Mouse (Mus musculus) cortical plate, adult 2 months (tissue): ENCODE measurements around the gene Tifab. TPM values are rescaled to one million over a fixed set of nuclear protein-coding genes. Genes with fewer than 3 reads are reported as not detected.
"Not testable (repeated sequence)": the region's sequence is repeated elsewhere in the genome, so short reads cannot be mapped to it uniquely, and the experiment has no call there.

ENCODE experiments used
- H3K27ac ChIP-seq: fragments of 200-500 bp; 2 replicates; pipeline ENCODE4 v1.5.1; 2012; ENCODE audit warnings: low read length, control low read depth, inconsistent platforms; ENCODE audit not compliant: insufficient read depth
- H3K4me1 ChIP-seq: fragments of 200-500 bp; 2 replicates; pipeline ENCODE4 v1.6.1; 2011; ENCODE audit warnings: low read length; ENCODE audit not compliant: control insufficient read depth, insufficient read depth
- H3K4me3 ChIP-seq: fragments of 200-500 bp; 2 replicates; pipeline ENCODE4 v1.5.1; 2011; ENCODE audit warnings: mild to moderate bottlenecking, low read length, control low read depth; ENCODE audit not compliant: insufficient read depth
- CTCF ChIP-seq: fragments of 200-500 bp; IDR thresholded peaks from 2 replicates; pipeline ENCODE4 v1.5.1; 2011; ENCODE audit warnings: mild to moderate bottlenecking, control low read depth, low read length; ENCODE audit not compliant: insufficient read depth; ENCODE audit errors: extremely low read depth
- POLR2A ChIP-seq: fragments of 200-500 bp; IDR thresholded peaks from 2 replicates; pipeline ENCODE4 v1.6.1; 2011; ENCODE audit warnings: mild to moderate bottlenecking, low read length, control low read depth; ENCODE audit not compliant: insufficient read depth; ENCODE audit errors: extremely low read depth
- polyA plus RNA-seq: library from polyadenylated mRNA; depleted of rRNA; stranded (reverse); fragments of >200 nt; gene quantifications from 2 replicates; pipeline ENCODE4 v1.2.3, GENCODE M21; 2012

Tifab gene
- polyA plus RNA-seq, 1 experiment: 2.4 TPM

DNA sequence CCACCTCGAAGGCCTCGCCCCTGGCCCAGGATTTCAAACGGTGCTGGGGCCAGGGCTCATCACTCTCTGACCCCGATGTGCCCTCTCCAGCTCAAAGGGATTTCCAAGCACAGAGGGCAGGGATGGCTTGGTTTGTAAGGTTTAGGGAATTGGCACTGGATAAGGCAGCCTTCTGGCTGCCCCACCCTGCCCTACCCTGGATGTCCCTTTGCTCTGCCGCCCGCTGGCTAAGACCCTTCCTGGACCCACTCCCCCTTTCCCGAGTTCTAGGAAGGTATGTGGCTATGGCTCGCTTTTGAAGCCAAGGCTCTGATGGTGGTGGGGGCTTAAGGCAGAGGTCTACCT lies 30.4 kb upstream of the Tifab start:
- Histone ChIP-seq H3K4me1 (peaks cover 2% of the 10 kb centered on the region; the same call in 1 of the 2 replicates), H3K4me3 (no peak overlapping the region)
- TF ChIP-seq POLR2A: no peak
- TF ChIP-seq CTCF: no peak

DNA sequence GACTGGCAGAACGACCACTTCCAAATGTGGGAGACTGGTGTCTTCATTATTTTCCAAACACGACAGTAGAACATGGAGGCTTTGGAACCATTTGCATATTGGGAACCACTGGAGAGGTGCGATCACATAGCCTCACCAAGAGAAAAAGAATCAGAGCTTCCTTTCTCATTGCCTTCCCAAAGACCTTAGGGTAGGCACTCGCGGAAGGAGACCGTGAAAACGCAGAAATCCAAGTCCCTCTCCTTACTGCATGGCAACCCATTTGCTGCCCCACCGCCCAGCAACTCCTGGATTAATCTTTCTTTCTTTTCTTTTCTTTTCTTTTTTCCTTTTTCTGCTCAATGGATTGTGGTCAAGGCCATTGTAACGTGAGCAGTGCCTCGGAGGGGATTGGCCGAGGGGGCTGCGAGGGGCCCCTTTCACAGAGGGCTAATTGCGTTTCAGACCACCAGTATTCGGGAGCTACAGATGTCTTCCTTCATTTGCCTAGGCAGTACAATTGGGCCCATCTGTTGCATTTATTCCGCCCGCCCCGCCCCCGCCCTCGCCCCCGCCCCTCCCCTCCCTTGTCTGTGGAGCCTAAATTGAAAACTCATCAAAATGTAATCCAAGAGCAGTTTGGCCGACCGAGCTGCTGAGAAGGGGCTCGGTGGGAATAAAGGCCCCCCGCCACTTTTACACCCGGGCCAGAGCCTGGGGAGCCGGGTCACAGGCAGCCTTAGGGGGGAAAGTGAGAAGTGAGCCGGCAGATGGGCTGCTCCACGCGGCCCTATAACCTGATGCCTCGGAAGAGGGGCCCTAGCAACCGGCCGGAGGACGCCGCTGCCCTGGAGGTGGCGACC lies 29.8 kb upstream of the Tifab start:
- H3K27ac ChIP-seq: no peak overlapping the region
- TF ChIP-seq POLR2A (no peak), CTCF (no peak)
- peaks cover 2% of the 10 kb centered on the region; the same call in 1 of the 2 replicates for H3K4me1 ChIP-seq
- H3K4me3 ChIP-seq: no peak overlapping the region

More for the DNA sequence above, 30.4 kb upstream of the Tifab start:
- H3K27ac ChIP-seq: no peak overlapping the region

- TF ChIP-seq CTCF: no peak
- no peak for TF ChIP-seq POLR2A
- no peak overlapping the region for H3K27ac ChIP-seq
- no peak overlapping the region for H3K4me3 ChIP-seq
- no peaks in the 10 kb centered on the region for H3K4me1 ChIP-seq
Measured at GRCm38 (mm10) chr13:56199506-56199905, 20.8 kb upstream of the Tifab start.

DNA sequence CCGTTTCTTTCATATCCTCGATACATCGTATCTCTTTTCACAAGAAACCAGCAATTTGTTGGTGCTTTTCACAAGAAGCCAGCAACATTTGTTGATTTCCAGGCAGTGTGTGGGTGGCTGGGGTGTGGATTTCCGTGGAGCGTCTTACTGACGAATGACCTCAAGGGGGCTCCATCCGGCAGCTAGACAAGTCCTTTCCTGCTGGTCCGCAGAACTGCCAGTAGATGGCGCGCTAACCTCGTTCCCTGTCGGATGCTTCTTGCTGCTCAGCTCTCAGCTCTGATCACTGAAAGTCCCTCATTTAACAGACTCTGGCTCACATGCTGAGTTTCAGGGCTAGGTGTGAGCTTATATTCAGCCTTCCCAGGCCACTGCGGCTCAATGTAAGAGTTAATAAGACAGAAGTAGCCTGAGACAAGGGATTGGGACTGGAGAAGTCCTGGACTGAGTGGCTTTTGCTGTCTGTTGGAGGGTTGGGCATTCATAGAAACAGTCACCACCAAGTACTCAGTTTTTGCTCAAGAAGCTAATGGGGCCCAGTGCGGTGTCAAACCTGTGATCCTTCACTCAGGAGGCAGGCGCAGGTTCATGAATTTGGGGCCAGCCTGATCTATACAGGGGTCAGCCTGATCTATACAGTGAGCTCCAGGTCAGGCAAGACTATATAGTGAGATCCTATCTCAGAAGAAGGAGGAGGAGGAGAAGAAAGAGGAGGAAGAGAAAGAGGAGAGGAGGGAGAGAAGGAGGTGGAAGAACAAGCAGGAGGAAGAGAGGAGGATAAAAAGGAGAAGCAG lies 19.0 kb upstream of the Tifab start:
- Histone ChIP-seq H3K4me1 (no peaks in the 10 kb centered on the region), H3K27ac (no peak overlapping the region), H3K4me3 (no peak overlapping the region)
- peak; percentile 100 for TF ChIP-seq CTCF
- TF ChIP-seq POLR2A: no peak

GRCm38 (mm10) chr13:56197031-56197430 lies 18.3 kb upstream of the Tifab start:
- no peak for TF ChIP-seq POLR2A
- no peak for TF ChIP-seq CTCF
- no peaks in the 10 kb centered on the region for H3K4me1 ChIP-seq
- H3K27ac ChIP-seq: no peak overlapping the region
- no peak overlapping the region for H3K4me3 ChIP-seq

DNA sequence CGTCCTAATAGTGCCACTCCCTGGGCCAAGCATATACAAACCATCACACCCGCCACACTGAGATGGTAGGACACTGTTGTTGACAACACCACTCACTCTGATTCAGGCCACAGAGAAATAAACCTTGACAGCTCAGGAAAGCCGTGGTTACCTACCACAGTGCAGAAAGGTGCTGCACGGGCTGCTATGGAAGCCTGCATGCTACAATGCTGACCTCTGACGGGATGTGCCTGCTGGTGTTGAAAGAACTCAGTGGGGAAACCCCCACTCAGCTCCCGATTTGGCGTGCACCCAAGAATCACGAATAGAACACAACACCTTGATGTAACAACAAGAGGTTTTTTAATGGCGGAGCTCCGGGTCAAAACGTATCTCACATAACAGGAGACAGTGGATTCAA lies 17.1 kb upstream of the Tifab start:
- not testable (repeated sequence) for H3K4me3 ChIP-seq, H3K27ac ChIP-seq

DNA sequence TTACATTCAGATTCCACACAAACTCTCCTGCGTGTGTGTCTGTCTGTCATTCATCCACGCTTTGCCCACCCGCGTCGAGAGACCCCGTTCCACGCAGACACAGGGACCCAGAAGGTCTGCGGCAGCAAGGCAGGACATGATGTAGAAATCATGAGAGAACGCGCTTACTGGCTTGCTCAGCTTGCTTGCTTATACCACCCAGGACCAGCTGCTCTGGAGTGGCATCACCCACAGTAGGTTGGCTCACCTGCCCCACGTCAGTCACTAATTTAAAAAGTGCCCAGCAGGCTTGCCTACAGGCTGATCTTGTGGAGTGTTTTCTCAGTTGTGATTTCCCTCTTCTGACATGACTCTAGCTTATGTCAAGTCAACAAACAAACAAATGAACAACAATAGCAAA lies 15.5 kb upstream of the Tifab start:
- H3K4me1 ChIP-seq, H3K27ac ChIP-seq, H3K4me3 ChIP-seq: not testable (repeated sequence)

More for the DNA sequence above, 17.1 kb upstream of the Tifab start:
- H3K4me1 ChIP-seq: not testable (repeated sequence)

GRCm38 (mm10) chr13:56191225-56191624 lies 12.5 kb upstream of the Tifab start:
- Histone ChIP-seq H3K27ac (no peak overlapping the region), H3K4me3 (no peak overlapping the region), H3K4me1 (no peaks in the 10 kb centered on the region)
- peak; percentile 20; the same call in 1 of the 2 replicates for TF ChIP-seq CTCF
- TF ChIP-seq POLR2A: no peak

DNA sequence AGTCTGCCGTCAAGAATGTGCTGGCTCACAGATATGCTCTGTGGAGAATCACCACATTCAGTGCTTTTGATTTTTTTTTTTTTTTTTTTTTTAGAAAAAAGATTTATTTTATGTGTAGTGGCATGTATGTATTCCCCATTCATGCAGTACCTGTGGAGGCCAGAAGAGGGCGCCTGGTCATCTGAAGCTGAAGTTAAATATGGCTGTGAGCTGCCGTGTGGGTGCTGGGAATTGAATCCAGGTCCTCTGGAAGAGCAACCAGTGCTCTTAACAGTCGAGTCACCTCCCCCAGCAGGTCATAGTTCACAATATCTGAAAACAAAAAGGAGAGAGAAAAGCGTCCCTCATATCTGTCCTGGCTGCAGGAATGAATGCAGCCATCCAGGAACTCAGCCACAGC lies 11.0 kb upstream of the Tifab start:
- TF ChIP-seq POLR2A (no peak), CTCF (no peak)
- Histone ChIP-seq H3K27ac (no peak overlapping the region), H3K4me3 (no peak overlapping the region), H3K4me1 (no peaks in the 10 kb centered on the region)

DNA sequence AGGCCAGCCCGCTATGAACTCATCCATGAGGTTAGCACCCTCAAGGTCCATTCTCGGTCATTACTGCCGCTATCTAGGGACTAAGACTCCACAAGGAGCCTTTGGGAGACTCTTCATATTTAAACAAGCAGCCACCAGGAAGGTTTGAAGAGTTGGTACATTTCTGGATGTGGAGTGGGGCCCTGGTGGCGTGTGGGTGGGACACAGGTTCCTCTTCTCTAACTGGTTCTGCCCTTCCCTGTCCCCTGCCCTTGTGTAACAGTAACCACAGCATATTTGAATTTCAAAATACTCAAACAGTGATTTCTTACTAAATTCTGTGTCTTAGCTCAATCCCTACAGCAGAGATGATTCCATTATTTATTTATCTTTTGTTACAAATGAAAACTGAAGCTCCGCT lies 5.0 kb upstream of the Tifab start:
- Histone ChIP-seq H3K27ac (no peak overlapping the region), H3K4me3 (no peak overlapping the region), H3K4me1 (no peaks in the 10 kb centered on the region)
- TF ChIP-seq CTCF: no peak
- TF ChIP-seq POLR2A: no peak
